Mouse (Mus musculus): Measurements from ENCODE around the gene Dock4. TPM values are rescaled to one million over a fixed set of nuclear protein-coding genes. Genes with fewer than 3 reads are reported as not detected.

Dock4 gene
- polyA plus RNA-seq, 1 experiment from 2014 or later = 40.2 TPM

DNA sequence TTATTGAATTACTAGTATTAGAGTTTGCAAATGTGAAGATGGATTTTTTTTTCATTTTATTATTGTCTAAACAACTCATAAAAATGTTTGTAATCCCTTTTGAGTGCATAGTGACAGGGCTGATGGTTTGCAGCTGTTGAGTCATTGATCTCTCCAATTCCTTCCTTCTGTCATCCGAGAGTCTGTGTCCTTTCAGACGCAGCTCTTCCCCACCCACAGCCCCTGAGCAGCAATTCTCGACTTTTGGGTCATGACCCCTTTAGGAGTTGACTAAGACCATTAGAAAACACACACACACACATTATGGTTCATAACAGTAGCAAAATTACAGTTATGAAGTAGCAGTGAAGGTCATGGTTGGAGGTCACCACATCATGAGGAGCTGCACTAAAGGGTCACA lies 380.7 kb downstream of the Dock4 start:
- Histone ChIP-seq H3K36me3 (peaks cover 5% of the 10 kb centered on the region; the same call in 1 of the 2 replicates), H3K27me3 (replicated peaks) (no peaks in the 10 kb centered on the region), H3K27ac (no peak overlapping the region), H3K9ac (no peak overlapping the region), H3K4me1 (no peaks in the 10 kb centered on the region), H3K4me2 (replicated peaks) (no peak overlapping the region), H3K4me3 (no peak overlapping the region), H3K9me3 (no peaks in the 10 kb centered on the region)
- no peak for ATAC-seq (ENCODE audit: low FRiP score, low read depth)
- WGBS = 51% methylated on average over 3 of the region's 3 CpGs

DNA sequence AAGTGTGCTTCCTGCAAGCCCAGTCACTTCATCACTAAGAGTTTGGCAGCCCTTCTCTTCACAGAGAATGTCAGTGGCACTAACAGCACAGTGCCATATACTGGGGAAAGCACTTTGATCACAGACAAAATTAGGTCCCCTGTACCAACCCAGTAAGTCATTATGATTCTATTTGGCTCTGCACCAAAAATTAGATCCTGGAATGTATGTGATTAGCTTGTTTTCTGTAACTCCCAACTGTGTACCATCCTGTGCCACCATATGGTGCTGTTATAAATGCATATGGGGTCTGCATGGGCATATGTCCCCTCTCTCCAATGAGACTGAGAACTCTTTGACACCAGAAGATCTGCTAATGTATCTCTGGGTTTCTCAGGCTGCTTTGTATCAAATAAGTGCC lies 382.3 kb downstream of the Dock4 start:
- H3K4me1 ChIP-seq = no peaks in the 10 kb centered on the region
- no peak overlapping the region for H3K9ac ChIP-seq
- H3K4me3 ChIP-seq = no peak overlapping the region
- H3K36me3 ChIP-seq = peaks cover 6% of the 10 kb centered on the region
- no peaks in the 10 kb centered on the region for H3K9me3 ChIP-seq
- no peak overlapping the region for H3K4me2 ChIP-seq (replicated peaks)
- ATAC-seq (ENCODE audit: low FRiP score, low read depth) = no peak
- H3K27me3 ChIP-seq (replicated peaks) = no peaks in the 10 kb centered on the region
- no peak overlapping the region for H3K27ac ChIP-seq

DNA sequence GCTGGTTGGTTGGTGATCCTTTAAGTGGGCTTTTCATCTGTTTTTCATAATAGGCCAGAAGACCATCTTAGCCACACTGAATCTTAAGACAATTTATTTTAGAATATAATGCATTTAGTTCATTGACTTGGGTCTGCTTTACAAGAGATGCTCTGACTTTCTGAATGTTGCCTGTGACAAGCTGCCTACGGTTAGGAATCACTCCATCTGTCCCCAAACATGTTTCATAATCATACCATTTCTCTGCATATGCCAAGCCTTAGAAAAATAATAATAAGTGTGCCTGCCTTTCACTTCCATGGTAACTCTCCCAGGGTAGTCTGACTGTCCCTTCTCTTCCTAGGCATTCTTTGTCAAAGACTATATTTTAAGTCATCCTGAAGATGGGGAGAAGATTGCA lies 383.5 kb downstream of the Dock4 start:
- Histone ChIP-seq H3K27me3 (replicated peaks) (no peaks in the 10 kb centered on the region), H3K4me1 (no peaks in the 10 kb centered on the region), H3K4me2 (replicated peaks) (no peak overlapping the region), H3K9ac (no peak overlapping the region), H3K9me3 (no peaks in the 10 kb centered on the region), H3K4me3 (no peak overlapping the region), H3K36me3 (peaks cover 15% of the 10 kb centered on the region), H3K27ac (no peak overlapping the region)
- ATAC-seq (ENCODE audit: low FRiP score, low read depth) = no peak
- WGBS = 94% methylated on average over 1 of the region's 1 CpGs

DNA sequence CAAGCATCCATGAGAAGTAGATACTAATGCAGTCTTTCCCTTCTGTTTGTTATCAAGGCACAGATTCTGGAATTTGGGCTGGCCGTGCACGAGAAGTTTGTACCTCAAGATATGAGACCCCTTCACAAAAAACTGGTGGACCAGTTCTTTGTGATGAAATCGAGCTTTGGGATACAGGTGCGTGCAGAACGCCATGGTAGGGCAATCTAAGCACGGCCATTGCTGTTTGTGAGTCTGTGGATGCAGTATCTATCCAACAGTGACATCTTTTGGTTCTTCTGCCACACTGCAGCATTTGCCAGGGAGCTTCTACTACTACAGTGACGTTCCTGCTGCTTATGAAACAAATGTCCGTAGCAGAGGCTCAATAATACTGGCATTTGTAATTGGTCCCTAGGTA lies 386.4 kb downstream of the Dock4 start:
- no peak overlapping the region for H3K9ac ChIP-seq
- H3K4me2 ChIP-seq (replicated peaks) = no peak overlapping the region
- ATAC-seq (ENCODE audit: low FRiP score, low read depth) = no peak
- no peak overlapping the region for H3K27ac ChIP-seq
- peaks cover 31% of the 10 kb centered on the region for H3K36me3 ChIP-seq
- no peaks in the 10 kb centered on the region for H3K27me3 ChIP-seq (replicated peaks)
- 74% methylated on average over 8 of the region's 8 CpGs for WGBS
- H3K4me3 ChIP-seq = no peak overlapping the region
- no peaks in the 10 kb centered on the region for H3K4me1 ChIP-seq
- no peaks in the 10 kb centered on the region for H3K9me3 ChIP-seq

DNA sequence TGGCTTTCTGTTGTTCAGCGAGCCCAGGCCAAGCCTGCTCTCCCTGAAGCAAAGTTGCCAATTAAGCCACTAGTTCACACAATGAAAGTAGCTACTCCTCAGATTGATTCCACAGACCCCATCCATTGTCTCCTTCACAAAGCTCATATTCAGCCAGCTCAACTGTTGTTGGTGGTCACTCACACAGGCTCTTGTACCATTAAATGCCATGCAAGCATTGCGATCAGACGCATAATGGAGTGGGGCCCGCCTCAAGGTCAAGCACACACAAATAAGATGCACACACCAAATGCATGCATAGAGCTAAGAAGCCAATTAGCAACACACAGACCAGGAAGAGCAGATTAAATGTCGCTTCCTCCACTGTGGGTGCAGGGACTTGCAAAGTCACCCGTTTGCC lies 391.2 kb downstream of the Dock4 start:
- Histone ChIP-seq H3K36me3 (peaks cover 26% of the 10 kb centered on the region), H3K4me1 (no peaks in the 10 kb centered on the region; the same call in 1 of the 2 replicates), H3K27me3 (replicated peaks) (no peaks in the 10 kb centered on the region), H3K4me3 (no peak overlapping the region), H3K27ac (no peak overlapping the region), H3K9me3 (no peaks in the 10 kb centered on the region), H3K9ac (no peak overlapping the region), H3K4me2 (replicated peaks) (no peak overlapping the region)
- WGBS = 37% methylated on average over 6 of the region's 6 CpGs
- peak; percentile 48 for ATAC-seq (ENCODE audit: low FRiP score, low read depth)

DNA sequence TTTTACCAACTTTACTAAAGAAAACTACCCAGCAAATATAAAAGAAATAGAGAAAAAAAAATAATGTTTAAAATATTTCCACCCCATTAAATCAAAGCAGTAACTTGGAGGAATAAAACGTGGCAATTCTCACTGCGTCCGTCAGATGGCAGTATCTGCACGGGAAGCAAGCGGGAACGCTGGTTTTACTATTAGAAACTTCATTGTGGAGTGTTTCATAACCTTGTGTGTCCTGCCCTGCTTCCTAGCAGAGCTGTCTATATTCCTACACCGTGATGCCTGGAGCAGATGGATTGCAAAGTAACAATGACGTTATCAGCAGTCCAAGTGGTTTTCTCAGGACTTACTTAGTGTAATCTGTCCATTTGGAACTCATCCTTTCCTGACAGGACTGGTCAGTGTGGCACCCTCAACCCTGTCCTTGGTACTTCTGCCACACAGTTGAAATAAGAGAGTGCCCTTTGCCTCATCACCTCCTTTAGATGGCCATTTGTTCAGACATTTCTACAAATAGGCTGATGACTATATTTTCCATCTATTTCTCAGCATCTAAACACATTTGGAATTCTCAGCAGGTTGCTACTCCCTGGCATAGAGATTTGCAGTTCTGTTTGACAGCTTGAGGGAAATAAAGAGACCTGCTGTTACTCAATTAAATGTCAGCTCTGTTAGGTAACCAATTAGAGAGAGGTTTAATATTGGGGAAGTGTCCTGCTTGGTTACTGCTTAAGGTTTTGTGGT lies 392.0 kb downstream of the Dock4 start:
- Histone ChIP-seq H3K4me2 (replicated peaks) (no peak overlapping the region), H3K27ac (no peak overlapping the region), H3K9ac (no peak overlapping the region), H3K4me1 (no peaks in the 10 kb centered on the region; the same call in 1 of the 2 replicates), H3K36me3 (peaks cover 26% of the 10 kb centered on the region), H3K9me3 (no peaks in the 10 kb centered on the region), H3K4me3 (no peak overlapping the region), H3K27me3 (replicated peaks) (no peaks in the 10 kb centered on the region)
- peak; percentile 68 for ATAC-seq (ENCODE audit: low FRiP score, low read depth)
- WGBS = 6% methylated on average over 8 of the region's 8 CpGs

DNA sequence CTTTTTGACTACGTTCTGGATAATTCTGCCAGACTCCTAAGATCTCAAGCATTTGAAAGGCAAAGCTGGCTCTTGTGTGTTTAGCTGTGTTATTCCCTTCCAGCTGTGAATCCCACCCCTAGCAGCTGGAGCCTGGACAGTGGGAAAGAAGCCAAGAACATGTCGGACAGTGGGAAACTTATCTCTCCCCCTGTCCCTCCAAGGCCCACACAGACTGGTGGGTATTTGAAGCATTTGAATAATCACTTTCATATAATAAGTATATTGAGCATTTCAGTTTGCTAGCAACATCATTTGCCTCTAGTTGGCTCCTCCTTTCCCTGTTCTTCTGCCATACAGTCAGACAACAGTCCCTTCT lies 392.6 kb downstream of the Dock4 start:
- H3K36me3 ChIP-seq = peaks cover 22% of the 10 kb centered on the region
- H3K27me3 ChIP-seq (replicated peaks) = no peaks in the 10 kb centered on the region
- H3K4me3 ChIP-seq = no peak overlapping the region
- no peaks in the 10 kb centered on the region; the same call in 1 of the 2 replicates for H3K4me1 ChIP-seq
- H3K9ac ChIP-seq = no peak overlapping the region
- 82% methylated on average over 2 of the region's 2 CpGs for WGBS
- no peaks in the 10 kb centered on the region for H3K9me3 ChIP-seq
- no peak overlapping the region for H3K27ac ChIP-seq
- no peak overlapping the region for H3K4me2 ChIP-seq (replicated peaks)
- no peak for ATAC-seq (ENCODE audit: low FRiP score, low read depth)

DNA sequence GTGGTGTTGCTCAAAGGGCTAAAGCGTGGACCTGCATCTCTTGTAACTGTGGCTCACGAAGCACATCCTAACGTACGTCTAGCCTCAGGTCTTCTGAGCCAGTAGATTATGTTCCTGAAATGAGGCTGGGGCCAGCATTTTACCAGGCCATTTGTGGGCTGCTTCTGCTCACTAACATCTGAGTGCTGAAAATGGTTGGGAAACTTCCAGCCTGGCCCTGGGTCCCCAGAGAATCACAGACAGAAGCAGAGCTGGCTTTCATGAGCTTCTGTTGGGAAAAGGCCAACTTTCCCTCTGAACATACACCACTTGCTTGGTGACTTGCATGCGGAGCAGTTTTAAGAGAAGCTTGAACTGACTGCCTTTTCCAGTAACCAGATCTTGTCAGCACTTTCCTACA lies 393.2 kb downstream of the Dock4 start:
- peaks cover 19% of the 10 kb centered on the region for H3K36me3 ChIP-seq
- H3K27ac ChIP-seq = no peak overlapping the region
- whole genome bisulfite sequencing = 88% methylated on average over 5 of the region's 5 CpGs
- H3K4me3 ChIP-seq = no peak overlapping the region
- no peak overlapping the region for H3K9ac ChIP-seq
- ATAC-seq (ENCODE audit: low FRiP score, low read depth) = no peak
- no peak overlapping the region for H3K4me2 ChIP-seq (replicated peaks)
- no peaks in the 10 kb centered on the region; the same call in 1 of the 2 replicates for H3K4me1 ChIP-seq
- H3K9me3 ChIP-seq = no peaks in the 10 kb centered on the region
- no peaks in the 10 kb centered on the region for H3K27me3 ChIP-seq (replicated peaks)

DNA sequence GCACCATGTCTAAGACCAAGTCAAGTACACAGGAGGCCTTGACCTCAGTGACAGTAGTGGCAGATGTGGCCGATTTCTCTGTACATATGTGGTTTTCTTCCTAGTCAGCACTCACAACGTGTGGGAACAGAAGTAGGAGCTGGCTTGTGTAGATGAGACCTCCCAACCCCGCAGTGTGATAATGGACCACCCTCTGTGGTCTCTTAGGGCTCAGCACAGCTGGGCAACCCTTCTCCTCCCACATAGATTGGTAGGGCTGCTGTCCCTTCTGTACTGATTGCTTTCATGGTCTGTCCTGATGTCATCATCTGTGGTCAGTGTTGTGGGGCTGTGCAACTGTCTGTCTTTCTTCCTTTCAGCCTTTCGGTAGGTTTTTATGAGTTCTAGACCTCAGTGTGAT lies 394.1 kb downstream of the Dock4 start:
- WGBS = 76% methylated on average over 4 of the region's 4 CpGs
- Histone ChIP-seq H3K27me3 (replicated peaks) (no peaks in the 10 kb centered on the region), H3K36me3 (peaks cover 10% of the 10 kb centered on the region), H3K9me3 (no peaks in the 10 kb centered on the region), H3K4me2 (replicated peaks) (no peak overlapping the region), H3K4me3 (no peak overlapping the region), H3K27ac (no peak overlapping the region), H3K4me1 (no peaks in the 10 kb centered on the region; the same call in 1 of the 2 replicates), H3K9ac (no peak overlapping the region)
- no peak for ATAC-seq (ENCODE audit: low FRiP score, low read depth)

DNA sequence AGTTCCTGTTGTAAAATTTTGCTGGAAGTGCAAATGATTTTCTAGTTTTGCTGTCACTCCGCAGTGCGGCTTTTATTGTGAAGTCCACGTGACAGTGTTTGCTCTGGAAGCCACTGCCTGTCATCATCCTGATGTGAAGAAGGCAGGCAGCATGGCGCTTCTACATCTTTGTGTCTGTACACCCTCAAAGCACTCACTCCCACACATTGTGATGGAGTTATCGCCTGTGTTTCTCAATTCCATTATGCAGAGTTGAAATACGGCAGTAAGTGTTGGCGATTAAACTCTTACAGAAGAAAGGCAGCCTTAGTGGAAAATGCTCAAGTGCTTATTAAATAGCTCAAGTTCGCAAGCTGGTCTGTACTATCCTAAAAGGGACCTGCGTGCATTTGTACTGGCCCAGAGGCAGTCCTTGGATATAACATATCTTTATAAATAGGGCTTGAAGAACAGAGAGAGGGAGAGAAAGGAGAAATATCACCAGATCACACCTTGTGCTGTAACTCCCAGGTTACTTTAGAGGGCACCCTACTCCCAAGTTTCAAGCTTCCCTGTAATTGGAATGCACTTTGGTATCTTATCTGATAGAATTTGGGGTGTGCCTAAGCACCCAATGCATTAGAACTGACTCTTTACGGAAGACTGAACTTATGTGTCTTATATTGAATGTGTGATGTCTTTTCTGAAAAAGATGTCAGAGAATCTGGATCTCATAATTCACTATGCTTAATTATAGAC lies 396.7 kb downstream of the Dock4 start:
- H3K27me3 ChIP-seq (replicated peaks) = no peaks in the 10 kb centered on the region
- no peaks in the 10 kb centered on the region for H3K9me3 ChIP-seq
- no peak for ATAC-seq (ENCODE audit: low FRiP score, low read depth)
- no peaks in the 10 kb centered on the region for H3K36me3 ChIP-seq
- no peak overlapping the region for H3K27ac ChIP-seq
- WGBS = 84% methylated on average over 10 of the region's 10 CpGs
- no peak overlapping the region for H3K9ac ChIP-seq
- no peaks in the 10 kb centered on the region; the same call in 1 of the 2 replicates for H3K4me1 ChIP-seq
- H3K4me3 ChIP-seq = no peak overlapping the region
- H3K4me2 ChIP-seq (replicated peaks) = no peak overlapping the region

DNA sequence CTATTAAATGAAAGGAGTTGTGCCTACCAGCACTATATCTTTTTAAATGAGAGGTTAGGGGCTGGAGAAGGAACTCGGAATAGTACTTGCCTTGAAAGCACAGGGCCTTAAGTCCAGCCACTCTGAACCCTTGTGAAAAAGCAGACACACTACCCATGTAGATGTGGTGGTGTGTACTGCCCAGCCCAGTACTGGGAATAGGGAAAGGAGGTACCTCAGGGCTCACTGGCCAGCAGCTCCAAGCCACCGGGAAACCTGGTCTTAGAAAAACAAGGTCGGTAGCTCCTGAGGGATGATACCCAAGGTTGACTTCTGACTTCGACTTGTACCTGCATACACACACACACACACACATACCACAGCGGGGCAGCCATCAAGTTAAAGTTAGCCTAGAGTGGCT lies 397.2 kb downstream of the Dock4 start:
- no peak for ATAC-seq (ENCODE audit: low FRiP score, low read depth)
- Histone ChIP-seq H3K36me3 (no peaks in the 10 kb centered on the region), H3K4me1 (no peaks in the 10 kb centered on the region; the same call in 1 of the 2 replicates), H3K27ac (no peak overlapping the region), H3K9ac (no peak overlapping the region), H3K4me3 (no peak overlapping the region), H3K9me3 (no peaks in the 10 kb centered on the region), H3K27me3 (replicated peaks) (no peaks in the 10 kb centered on the region), H3K4me2 (replicated peaks) (no peak overlapping the region)
- 80% methylated on average over 5 of the region's 5 CpGs for WGBS

DNA sequence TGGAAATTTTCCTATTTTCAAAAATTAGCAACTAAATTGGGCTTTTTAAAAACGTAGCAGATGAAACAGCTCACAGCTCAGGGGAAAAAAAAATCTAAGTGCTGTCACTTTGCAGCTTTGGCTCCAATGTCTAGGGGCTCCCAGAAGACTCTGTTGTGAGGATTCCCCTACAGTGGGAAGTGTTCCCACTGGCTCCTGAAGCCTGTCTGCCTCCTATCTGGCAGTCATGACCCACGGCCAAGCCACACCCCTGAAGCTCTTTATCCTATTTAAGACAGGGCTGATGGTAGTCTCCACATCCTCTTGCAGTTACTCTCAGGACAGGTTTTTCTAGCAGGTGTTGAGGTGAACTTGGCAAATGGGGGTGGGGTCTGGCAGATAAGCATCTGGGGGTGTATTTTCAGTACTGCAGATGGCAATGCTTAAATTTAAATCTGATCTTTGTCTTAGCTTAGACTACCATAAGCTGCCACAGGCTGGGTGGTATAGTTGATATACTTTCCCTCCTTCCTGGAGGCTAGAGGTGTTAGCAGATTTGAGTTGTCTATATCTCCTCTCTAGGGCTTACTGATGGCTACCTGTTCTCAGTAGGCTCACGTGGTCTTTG lies 397.8 kb downstream of the Dock4 start:
- H3K27me3 ChIP-seq (replicated peaks) = no peaks in the 10 kb centered on the region
- no peak overlapping the region for H3K4me2 ChIP-seq (replicated peaks)
- H3K36me3 ChIP-seq = no peaks in the 10 kb centered on the region
- 71% methylated on average over 3 of the region's 3 CpGs for WGBS
- no peaks in the 10 kb centered on the region for H3K9me3 ChIP-seq
- H3K9ac ChIP-seq = no peak overlapping the region
- no peak overlapping the region for H3K27ac ChIP-seq
- no peak overlapping the region for H3K4me3 ChIP-seq
- no peaks in the 10 kb centered on the region for H3K4me1 ChIP-seq
- ATAC-seq (ENCODE audit: low FRiP score, low read depth) = no peak
